Comparison of ENCODE assay signal across 16 mouse cellular contexts in genomic region chr15:61789847-61790562, GRCm38 (mm10).
"Had no signal": no experiment of that assay in that cellular context is flagged by ENCODE, and none has a peak within 500 bp of the region (broad histone marks: within the 10 kb centered on the region; RNA-seq: fewer than 3 reads in every experiment).

No protein-coding gene starts in this region.

- H3K4me2 ChIP-seq: kidney, embryonic 15.5 days; liver, embryonic 12.5 days; lung, embryonic 14.5 days; neural tube, embryonic 15.5 days had no signal

- H3K4me3 ChIP-seq: kidney, embryonic 15.5 days; left cerebral cortex, adult 2 months; limb, embryonic 10.5 days; liver, embryonic 12.5 days; midbrain, embryonic 10.5 days; neural tube, embryonic 15.5 days had no signal

- ATAC-seq: liver, embryonic 12.5 days; midbrain, embryonic 16.5 days had no signal

- DNase-seq: kidney, adult 2 months; kidney, postnatal 14 days; lung, embryonic 14.5 days; lung, postnatal 10 days; lung, postnatal 4 days; right cerebral cortex, adult 18-20 months; right cerebral cortex, postnatal 25 days; thymus, adult 2 months; thymus, postnatal 25 days had no signal

- H3K36me3 ChIP-seq: kidney, embryonic 15.5 days; limb, embryonic 10.5 days; liver, embryonic 12.5 days; midbrain, embryonic 10.5 days; neural tube, embryonic 15.5 days had no signal

- H3K9ac ChIP-seq: kidney, embryonic 15.5 days; liver, embryonic 12.5 days; lung, embryonic 14.5 days; neural tube, embryonic 15.5 days had no signal

- H3K27me3 ChIP-seq: kidney, embryonic 15.5 days; liver, embryonic 12.5 days; neural tube, embryonic 15.5 days had no signal

- H3K9me3 ChIP-seq: kidney, embryonic 15.5 days; limb, embryonic 10.5 days; liver, embryonic 12.5 days; midbrain, embryonic 10.5 days; neural tube, embryonic 15.5 days had no signal

- H3K27ac ChIP-seq: kidney, embryonic 15.5 days; left cerebral cortex, adult 2 months; limb, embryonic 10.5 days; liver, embryonic 12.5 days; midbrain, embryonic 10.5 days; neural tube, embryonic 15.5 days had no signal

- H3K4me1 ChIP-seq: kidney, embryonic 15.5 days; limb, embryonic 10.5 days; liver, embryonic 12.5 days; midbrain, embryonic 10.5 days; neural tube, embryonic 15.5 days had no signal
